ENCODE assay signal across 9 mouse cellular contexts in genomic region chr9:35045756-35046155, GRCm38 (mm10).
DNase-seq lines count a peak whose midpoint lies in the region; ATAC-seq and TF ChIP-seq lines count a peak whose summit lies in the region.
"Had no signal": no experiment of that assay in that cellular context is flagged by ENCODE, and none has a peak within 500 bp of the region (broad histone marks: within the 10 kb centered on the region; RNA-seq: fewer than 3 reads in every experiment).

No protein-coding gene starts in this region.

- DNase-seq in cerebellum, adult 2 months = peak; percentile 12 to 25
- DNase-seq in cerebellum, postnatal 4 days (ENCODE audit: low spot score in 2 of 2) = no peak
- no peak for DNase-seq in cerebellum, postnatal 14 days
- no peak for DNase-seq in spleen, postnatal 36 days (ENCODE audit: low spot score in 2 of 2)

- TF ChIP-seq POLR2A in cerebellum, adult 2 months (IDR thresholded peaks at IDR 0.05; ENCODE audit: borderline replicate concordance, insufficient read depth, low read length) = no peak

- no peak overlapping the region for H3K4me2 ChIP-seq in embryonic facial prominence, embryonic 13.5 days
- H3K4me2 ChIP-seq in heart, embryonic 16.5 days (ENCODE audit: low read depth, low read length) = no peak overlapping the region; the same call in 1 of the 2 replicates
- no peak overlapping the region for H3K4me2 ChIP-seq in limb, embryonic 13.5 days (replicated peaks)
- H3K4me2 ChIP-seq in stomach, embryonic 14.5 days (replicated peaks; ENCODE audit: low read depth, low read length) = 0 out of 2 replicates have a peak overlapping the region, but pooled peaks have one; percentile 1

- no peaks in the 10 kb centered on the region for H3K27me3 ChIP-seq in cerebellum, adult 2 months (ENCODE audit: control insufficient read depth, insufficient read depth, low read length)
- H3K27me3 ChIP-seq in embryonic facial prominence, embryonic 13.5 days = no peaks in the 10 kb centered on the region
- H3K27me3 ChIP-seq in heart, embryonic 16.5 days (ENCODE audit: control insufficient read depth, insufficient read depth, low read length) = no peaks in the 10 kb centered on the region
- H3K27me3 ChIP-seq in limb, embryonic 13.5 days = no peaks in the 10 kb centered on the region
- no peaks in the 10 kb centered on the region for H3K27me3 ChIP-seq in stomach, embryonic 14.5 days (ENCODE audit: control insufficient read depth, insufficient read depth, low read length)

- H3K9ac ChIP-seq in embryonic facial prominence, embryonic 13.5 days = no peak overlapping the region
- no peak overlapping the region for H3K9ac ChIP-seq in heart, embryonic 16.5 days (ENCODE audit: low read length)
- H3K9ac ChIP-seq in limb, embryonic 13.5 days = no peak overlapping the region
- no peak overlapping the region for H3K9ac ChIP-seq in stomach, embryonic 14.5 days (replicated peaks; ENCODE audit: low read depth, low read length)
- H3K9ac ChIP-seq: liver, embryonic 14.5 days had no signal

- TF ChIP-seq CTCF in cerebellum, adult 2 months (IDR thresholded peaks at IDR 0.05; ENCODE audit: borderline replicate concordance, insufficient read depth, low read depth, low read length) = no peak

- ATAC-seq in embryonic facial prominence, embryonic 13.5 days (ENCODE audit: insufficient number of reproducible peaks, insufficient read depth, low FRiP score, low TSS enrichment, low read depth) = 0 out of 2 replicates have a peak, but pooled peaks have one; percentile 10
- peak; percentile 54 for ATAC-seq in heart, embryonic 16.5 days (replicated peaks; ENCODE audit: extremely low read depth, insufficient read depth, low FRiP score)
- peak; percentile 65 for ATAC-seq in limb, embryonic 13.5 days (ENCODE audit: low FRiP score, low read depth)
- peak; percentile 42; the same call in 1 of the 2 replicates for ATAC-seq in stomach, embryonic 14.5 days (ENCODE audit: insufficient number of reproducible peaks, insufficient read depth, low FRiP score, low read depth)

- WGBS in cerebellum, adult 2 months = 35% methylated on average over 2 of the region's 2 CpGs
- 65% methylated on average over 2 of the region's 2 CpGs for WGBS in embryonic facial prominence, embryonic 13.5 days
- 37% methylated on average over 2 of the region's 2 CpGs for WGBS in heart, embryonic 16.5 days
- WGBS in limb, embryonic 13.5 days = 57% methylated on average over 2 of the region's 2 CpGs
- 67% methylated on average over 2 of the region's 2 CpGs for WGBS in stomach, embryonic 14.5 days

- peaks cover 40% of the 10 kb centered on the region for H3K36me3 ChIP-seq in embryonic facial prominence, embryonic 13.5 days
- H3K36me3 ChIP-seq in heart, embryonic 16.5 days (ENCODE audit: control insufficient read depth, insufficient read depth) = peaks cover 10% of the 10 kb centered on the region; the same call in 1 of the 2 replicates
- H3K36me3 ChIP-seq in limb, embryonic 13.5 days = peaks cover 33% of the 10 kb centered on the region
- peaks cover 11% of the 10 kb centered on the region; the same call in 1 of the 2 replicates for H3K36me3 ChIP-seq in stomach, embryonic 14.5 days (ENCODE audit: control insufficient read depth, insufficient read depth, low read length)

- H3K4me1 ChIP-seq in cerebellum, adult 2 months (ENCODE audit: control insufficient read depth, insufficient read depth, low read length) = no peaks in the 10 kb centered on the region; the same call in 1 of the 2 replicates
- peaks cover 45% of the 10 kb centered on the region for H3K4me1 ChIP-seq in embryonic facial prominence, embryonic 13.5 days
- peaks cover 49% of the 10 kb centered on the region for H3K4me1 ChIP-seq in heart, embryonic 16.5 days (ENCODE audit: control insufficient read depth, insufficient read depth, low read length)
- H3K4me1 ChIP-seq in limb, embryonic 13.5 days = peaks cover 48% of the 10 kb centered on the region
- H3K4me1 ChIP-seq in stomach, embryonic 14.5 days (ENCODE audit: control insufficient read depth, insufficient read depth, low read length) = peaks cover 21% of the 10 kb centered on the region

- no peak overlapping the region for H3K27ac ChIP-seq in cerebellum, adult 2 months (ENCODE audit: insufficient read depth, low read length)
- H3K27ac ChIP-seq in embryonic facial prominence, embryonic 13.5 days = peak overlapping the region; percentile 89
- H3K27ac ChIP-seq in heart, embryonic 16.5 days (ENCODE audit: low read length) = peak overlapping the region; percentile 78
- peak overlapping the region; percentile 76 for H3K27ac ChIP-seq in limb, embryonic 13.5 days
- peak overlapping the region; percentile 82 for H3K27ac ChIP-seq in stomach, embryonic 14.5 days (ENCODE audit: low read length)
- H3K27ac ChIP-seq: liver, embryonic 14.5 days had no signal

- no peak overlapping the region for H3K4me3 ChIP-seq in cerebellum, adult 2 months (replicated peaks; ENCODE audit: insufficient read depth, low read depth, low read length)
- no peak overlapping the region for H3K4me3 ChIP-seq in embryonic facial prominence, embryonic 13.5 days
- H3K4me3 ChIP-seq in heart, embryonic 16.5 days (ENCODE audit: low read length) = no peak overlapping the region
- no peak overlapping the region for H3K4me3 ChIP-seq in limb, embryonic 13.5 days
- no peak overlapping the region for H3K4me3 ChIP-seq in stomach, embryonic 14.5 days (ENCODE audit: low read depth, low read length)

- no peaks in the 10 kb centered on the region for H3K9me3 ChIP-seq in embryonic facial prominence, embryonic 13.5 days
- no peaks in the 10 kb centered on the region for H3K9me3 ChIP-seq in heart, embryonic 16.5 days (replicated peaks; ENCODE audit: control insufficient read depth, low read length)
- H3K9me3 ChIP-seq in limb, embryonic 13.5 days = no peaks in the 10 kb centered on the region
- H3K9me3 ChIP-seq in stomach, embryonic 14.5 days (ENCODE audit: control insufficient read depth, low read depth, low read length) = no peaks in the 10 kb centered on the region

Comparison
In these comparisons a context has a peak if more than half of its experiments do, and no peak if none do; other contexts are left out.
1. DNase-seq: peak in cerebellum, adult 2 months (2 of 2); none in cerebellum, postnatal 4 days (0 of 2), cerebellum, postnatal 14 days (0 of 2) and spleen, postnatal 36 days (0 of 2).
2. ATAC-seq: peak in every context shown above with its lines; median percentile 65 in limb, embryonic 13.5 days; 54 in heart, embryonic 16.5 days; 42 in stomach, embryonic 14.5 days; 10 in embryonic facial prominence, embryonic 13.5 days.